ENCODE assay signal across 12 mouse cellular contexts in genomic region chr8:124571732-124572429, GRCm38 (mm10). TPM values are rescaled to one million over a fixed set of nuclear protein-coding genes. Genes with fewer than 3 reads are reported as not detected.
DNase-seq lines count a peak whose midpoint lies in the region; ATAC-seq lines count a peak whose summit lies in the region.
"Had no signal": no experiment of that assay in that cellular context is flagged by ENCODE, and none has a peak within 500 bp of the region (broad histone marks: within the 10 kb centered on the region; RNA-seq: fewer than 3 reads in every experiment).

No protein-coding gene starts in this region.

- no peak overlapping the region for H3K4me2 ChIP-seq in neural tube, embryonic 15.5 days
- H3K4me2 ChIP-seq: neural tube, embryonic 13.5 days had no signal

- no peaks in the 10 kb centered on the region for H3K9me3 ChIP-seq in neural tube, embryonic 15.5 days (replicated peaks)
- H3K9me3 ChIP-seq: neural tube, embryonic 13.5 days had no signal

- peaks cover 17% of the 10 kb centered on the region; the same call in 1 of the 2 replicates for H3K4me1 ChIP-seq in neural tube, embryonic 15.5 days

- no peaks in the 10 kb centered on the region for H3K36me3 ChIP-seq in neural tube, embryonic 15.5 days
- H3K36me3 ChIP-seq: neural tube, embryonic 13.5 days had no signal

- WGBS in neural tube, embryonic 15.5 days = 67% methylated on average over 8 of the region's 8 CpGs

- no peak overlapping the region for H3K4me3 ChIP-seq in neural tube, embryonic 15.5 days (replicated peaks)
- H3K4me3 ChIP-seq: neural tube, embryonic 13.5 days had no signal

- peak; percentile 55 to 75 for DNase-seq in cerebellum, postnatal 10 days
- no peak for DNase-seq in cerebellum, adult 8-10 months
- DNase-seq in neural tube, embryonic 10.5 days (ENCODE audit: extremely low spot score, low spot score) = no peak
- DNase-seq in kidney, postnatal 25 days = peak; percentile 53 to 78
- DNase-seq in yolk sac, embryonic 10.5 days (ENCODE audit: low spot score) = peak; percentile 65
- DNase-seq in left cerebral cortex, postnatal 14 days (ENCODE audit: low spot score in 2 of 2) = no peak
- DNase-seq in layer of hippocampus, postnatal 10 days (ENCODE audit: low spot score in 2 of 2) = no peak
- DNase-seq: embryo, embryonic 11 days; gastrocnemius, postnatal 36 days had no signal

- H3K27ac ChIP-seq in neural tube, embryonic 15.5 days (replicated peaks) = peak overlapping the region; percentile 10; the same call in 1 of the 2 replicates
- H3K27ac ChIP-seq: neural tube, embryonic 13.5 days had no signal

- no peak for ATAC-seq in neural tube, embryonic 15.5 days (ENCODE audit: low FRiP score)

- no peaks in the 10 kb centered on the region for H3K27me3 ChIP-seq in neural tube, embryonic 15.5 days (replicated peaks)
- H3K27me3 ChIP-seq: neural tube, embryonic 13.5 days had no signal

- intact Hi-C loops in left cerebral cortex, postnatal 14 days (cut with DNase I) = no loop called here

- no peak overlapping the region for H3K9ac ChIP-seq in neural tube, embryonic 15.5 days (replicated peaks)
- H3K9ac ChIP-seq: neural tube, embryonic 13.5 days had no signal

RNA-seq across cellular contexts. Expression of gene Agt, which starts 2.4 kb away (rescaled TPM):
- polyA plus RNA-seq in neural tube, embryonic 15.5 days (2015; fragmentation: Nextera tagmentation; extraction: Ambion mirVana) = 1.8 and 1.9 TPM in 2 replicates
- 10 to 100 TPM; 13.3 to 20.7 TPM for total RNA-seq in left cerebral cortex, postnatal 14 days (2021)
- 10 to 100 TPM; 31.6 to 42.5 TPM for total RNA-seq in layer of hippocampus, postnatal 10 days (2021)
- polyA plus RNA-seq: C2C12 had no signal

RNA-seq across cellular contexts. Expression of gene Capn9, which starts 4.0 kb away (rescaled TPM):
- 0.17 and 0.45 TPM in 2 replicates for polyA plus RNA-seq in neural tube, embryonic 15.5 days (2015; fragmentation: Nextera tagmentation; extraction: Ambion mirVana)
- not detected for total RNA-seq in left cerebral cortex, postnatal 14 days (2021)
- under 1 TPM in 1 of 2 experiments, not detected in 1; 0.13 TPM for total RNA-seq in layer of hippocampus, postnatal 10 days (2021)
- total RNA-seq: gastrocnemius, postnatal 36 days had no signal
- polyA plus RNA-seq: C2C12 had no signal

RNA-seq across cellular contexts. Expression of gene Cog2, which starts 51.3 kb away (rescaled TPM):
- polyA plus RNA-seq in neural tube, embryonic 15.5 days (2015; fragmentation: Nextera tagmentation; extraction: Ambion mirVana) = 30.4 and 32.2 TPM in 2 replicates
- total RNA-seq in left cerebral cortex, postnatal 14 days (2021) = 10 to 100 TPM; 30.4 to 32.1 TPM
- total RNA-seq in layer of hippocampus, postnatal 10 days (2021) = 10 to 100 TPM; 34.7 to 38.7 TPM

Comparison
In these comparisons a context has a peak if more than half of its experiments do, and no peak if none do; other contexts are left out.
1. DNase-seq: peak in cerebellum, postnatal 10 days (2 of 2), kidney, postnatal 25 days (2 of 2) and yolk sac, embryonic 10.5 days (single experiment); none in cerebellum, adult 8-10 months (single experiment), neural tube, embryonic 10.5 days (single experiment), left cerebral cortex, postnatal 14 days (0 of 2) and layer of hippocampus, postnatal 10 days (0 of 2).